Mouse (Mus musculus) adrenal gland, postnatal 10 days (tissue): Measurements from ENCODE around the gene Tbx2. TPM values are rescaled to one million over a fixed set of nuclear protein-coding genes. Genes with fewer than 3 reads are reported as not detected.

Experiments used
- DNase-seq: peaks from one replicate; pipeline ENCODE4 v3.0.0; 2021; ENCODE audit warnings: mixed read lengths
- long read RNA-seq, 2 experiments: library from polyadenylated mRNA; stranded (forward); transcript quantifications; one replicate each; pipeline ENCODE4 v2.0.0; 2021
- total RNA-seq, 2 experiments: library from RNA; stranded (reverse); gene quantifications; 2 replicates each; pipeline ENCODE4 v1.2.3; 2021

The Tbx2 gene
- 10 to 100 TPM; 27.5 to 31.5 TPM for total RNA-seq
- long read RNA-seq, experiment 1, transcript Tbx2-201 (7 exons, 3,626 nt): major isoform, 67 of 90 reads
- long read RNA-seq, experiment 1, partial matches to known transcripts: 19 of 90 reads
- long read RNA-seq, experiment 1, other reads (novel, unspliced or antisense): 4 of 90 reads
- long read RNA-seq, experiment 2, transcript Tbx2-201 (7 exons, 3,626 nt): major isoform, 61 of 68 reads
- long read RNA-seq, experiment 2, partial matches to known transcripts: 1 of 68 reads
- long read RNA-seq, experiment 2, other reads (novel, unspliced or antisense): 6 of 68 reads

DNA sequence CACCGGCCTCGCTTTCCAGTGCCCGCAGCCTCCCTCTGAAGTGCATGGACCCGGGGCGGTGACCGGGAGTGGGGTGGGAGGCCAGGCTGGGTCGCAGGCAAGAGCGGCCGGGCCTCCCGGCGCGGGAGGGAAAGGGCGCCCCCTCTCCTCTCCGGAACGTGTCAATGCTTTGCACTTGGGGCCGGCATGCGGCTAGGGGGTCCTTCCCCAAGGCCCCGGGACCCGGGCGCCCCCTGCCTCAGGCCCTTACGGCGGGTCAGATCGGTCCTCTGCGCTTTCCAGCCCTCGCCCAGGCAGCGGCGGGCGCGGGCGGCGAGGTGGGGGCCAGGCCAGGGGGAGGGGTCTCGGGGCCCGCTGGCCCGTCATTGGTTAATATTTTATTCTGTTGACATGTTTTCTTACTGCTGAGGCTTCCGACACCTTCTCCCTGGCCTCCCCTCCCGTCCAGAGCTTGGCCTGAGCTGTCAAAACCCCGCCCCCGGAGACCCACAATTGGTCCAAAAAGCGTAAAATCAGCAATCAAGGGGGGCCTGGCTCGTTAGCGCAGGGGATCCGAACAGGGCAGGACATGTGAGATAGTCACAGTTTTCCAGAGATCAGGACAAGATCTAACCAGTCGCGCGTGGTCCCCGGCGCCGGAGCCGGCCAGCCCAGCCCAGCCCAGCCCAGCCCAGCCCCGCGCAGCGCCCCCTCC, at the start of gene Tbx2:
Gene Tbx2, plus strand, starts transcription at position 321 of the 694 bp plus-strand sequence.
- peak; percentile 85 for DNase-seq

DNA sequence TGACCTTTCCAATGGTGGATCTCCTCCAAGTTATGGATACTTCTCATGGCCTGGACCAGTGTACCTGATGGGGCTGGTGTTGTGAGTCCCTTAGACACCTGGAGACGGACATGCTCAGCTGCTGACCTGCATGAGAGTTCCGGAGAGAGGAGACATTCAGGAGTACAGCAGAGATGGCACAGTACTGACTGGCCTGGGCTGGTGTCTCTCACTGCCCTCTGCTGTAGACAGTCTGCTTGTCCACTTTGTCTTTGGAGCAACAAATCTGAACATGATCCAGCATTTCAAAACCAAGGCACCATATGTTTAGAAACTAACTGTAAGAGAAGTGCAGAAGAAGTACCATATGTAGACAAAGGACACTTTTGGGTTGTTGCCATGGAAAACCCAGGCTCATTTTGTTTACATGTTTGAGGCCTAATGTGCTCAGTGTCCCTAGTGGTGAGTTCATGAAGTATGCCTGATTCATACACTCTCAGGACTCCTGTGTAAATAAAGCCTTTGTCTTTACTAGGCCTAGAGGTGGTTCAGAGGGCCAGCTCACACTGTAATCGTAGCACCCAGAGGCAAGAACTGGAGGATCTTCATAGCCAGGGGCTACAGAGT, 46.1 kb upstream of the Tbx2 start:
- DNase-seq: no peak

- no peak for DNase-seq
These were observed 42.6 kb upstream of the Tbx2 start for GRCm38 (mm10) chr11:85789750-85790149.

DNA sequence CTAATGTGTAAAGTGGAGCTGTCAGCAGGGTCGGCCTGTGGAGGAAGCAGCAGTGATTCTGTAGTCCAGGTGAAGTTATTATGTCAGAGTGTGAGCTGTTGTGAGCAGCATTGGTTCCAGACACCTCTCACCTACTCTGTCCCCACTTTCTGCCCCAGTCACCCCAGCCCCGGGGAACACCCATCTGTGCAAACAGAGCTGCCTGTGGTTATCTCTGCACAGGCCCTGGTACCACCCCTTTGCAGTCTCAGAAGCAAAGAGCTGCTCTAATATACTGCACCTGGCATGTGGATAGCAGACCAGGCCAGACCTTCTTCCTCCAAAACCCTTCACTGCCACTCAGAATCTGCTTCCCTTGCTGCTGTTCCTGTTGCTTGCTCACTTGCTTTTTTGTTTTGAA, 42.1 kb upstream of the Tbx2 start:
- DNase-seq: no peak

- no peak for DNase-seq
These were observed 41.1 kb upstream of the Tbx2 start for GRCm38 (mm10) chr11:85791212-85791611.

- no peak for DNase-seq
These were observed 39.7 kb upstream of the Tbx2 start for GRCm38 (mm10) chr11:85792534-85793215.

DNA sequence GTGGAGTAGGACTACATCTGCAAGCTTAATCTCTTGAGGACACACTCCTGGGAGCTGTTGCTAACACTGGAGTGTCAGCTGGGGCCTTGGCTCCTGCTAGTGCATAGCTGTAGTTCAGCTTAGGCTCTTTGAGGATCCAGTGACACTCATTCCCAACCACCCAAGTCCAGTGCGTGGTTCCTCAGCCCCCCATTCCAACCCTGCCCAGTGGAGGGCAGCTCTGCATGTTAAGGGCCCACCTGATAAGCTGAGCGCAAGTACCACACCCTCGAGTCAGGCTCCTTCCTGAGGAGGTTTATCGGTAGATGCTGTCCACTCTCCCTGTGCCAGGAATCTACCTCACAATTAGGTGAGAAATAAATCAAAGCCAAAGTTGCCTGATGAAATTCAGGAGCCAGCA, 32.9 kb upstream of the Tbx2 start:
- no peak for DNase-seq

DNA sequence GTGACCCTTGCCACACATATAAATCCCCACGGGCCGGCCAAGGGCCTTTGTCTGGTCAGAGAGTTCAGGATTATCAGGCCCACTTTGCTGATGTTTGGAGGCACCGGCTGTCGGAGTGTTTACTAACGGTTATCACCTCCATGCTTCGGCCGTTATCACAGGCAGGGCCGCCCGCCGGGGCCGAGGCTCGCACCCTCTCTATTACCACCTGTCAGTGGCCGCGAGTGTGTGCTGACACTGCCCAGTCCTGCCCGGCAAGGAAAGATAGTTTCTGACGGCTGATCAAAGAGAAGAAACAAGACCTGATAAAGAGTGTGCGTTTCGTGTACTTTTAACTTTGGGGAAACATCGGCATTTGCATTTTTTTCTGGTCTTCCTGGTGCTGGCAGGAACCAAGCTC, 32.5 kb upstream of the Tbx2 start:
- no peak for DNase-seq

DNA sequence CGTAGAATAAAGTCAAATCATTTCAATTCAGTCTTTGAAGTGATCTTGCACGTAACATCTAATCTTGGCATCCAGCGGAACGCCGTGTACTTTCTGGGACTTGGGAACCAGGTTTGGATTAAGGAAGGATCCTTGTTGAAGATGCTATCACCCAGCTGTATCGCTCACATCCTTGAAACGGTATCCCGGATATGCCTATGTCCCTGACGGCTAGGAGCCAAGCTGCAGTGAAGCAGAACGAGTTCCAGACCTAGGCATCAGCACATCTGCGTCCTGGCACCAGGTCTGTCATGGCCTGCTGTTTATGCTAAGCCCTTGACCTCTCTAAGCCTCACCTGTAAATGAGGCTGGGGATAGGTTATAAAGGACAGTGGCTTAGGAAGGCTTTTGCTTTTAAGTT, 32.0 kb upstream of the Tbx2 start:
- no peak for DNase-seq

DNA sequence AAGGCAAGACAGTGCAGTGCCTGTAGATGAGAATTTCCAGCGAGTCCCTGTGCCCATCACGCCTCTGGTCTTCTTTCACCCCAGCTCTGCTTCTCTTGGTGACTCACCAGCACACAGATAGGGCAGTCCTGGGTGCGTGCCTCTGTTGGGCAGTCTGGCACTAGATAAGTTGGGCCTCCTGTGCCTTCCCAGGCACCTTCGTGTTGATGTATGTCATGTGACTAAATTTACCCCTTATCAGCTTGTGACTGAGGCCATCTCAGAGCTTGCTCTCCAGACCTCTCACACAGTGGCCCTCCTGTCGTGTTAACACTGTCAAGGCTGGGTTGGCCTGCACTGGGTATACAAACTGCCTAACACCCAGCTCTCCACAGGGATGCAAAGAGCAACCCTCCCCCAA, 28.3 kb upstream of the Tbx2 start:
- DNase-seq: no peak

DNA sequence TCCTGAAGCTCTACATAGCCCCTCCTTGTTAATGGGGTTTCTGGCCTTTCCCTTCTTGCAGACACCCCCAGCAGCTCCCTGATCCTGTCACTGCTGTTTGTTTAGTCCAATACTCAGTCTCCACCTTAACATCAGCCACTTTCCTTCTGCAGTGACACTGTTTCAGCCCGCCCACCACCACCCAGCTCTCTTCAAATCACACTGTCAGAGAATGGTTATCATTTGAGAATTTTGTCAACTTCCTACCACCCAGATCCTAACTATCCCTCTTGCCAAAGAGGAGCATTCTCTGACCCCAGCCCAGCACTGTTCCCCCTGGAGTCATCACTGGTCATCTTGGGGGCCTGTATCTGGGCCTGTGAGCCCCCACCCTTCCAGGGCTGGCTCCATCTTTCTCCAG, 26.6 kb upstream of the Tbx2 start:
- DNase-seq: no peak

DNA sequence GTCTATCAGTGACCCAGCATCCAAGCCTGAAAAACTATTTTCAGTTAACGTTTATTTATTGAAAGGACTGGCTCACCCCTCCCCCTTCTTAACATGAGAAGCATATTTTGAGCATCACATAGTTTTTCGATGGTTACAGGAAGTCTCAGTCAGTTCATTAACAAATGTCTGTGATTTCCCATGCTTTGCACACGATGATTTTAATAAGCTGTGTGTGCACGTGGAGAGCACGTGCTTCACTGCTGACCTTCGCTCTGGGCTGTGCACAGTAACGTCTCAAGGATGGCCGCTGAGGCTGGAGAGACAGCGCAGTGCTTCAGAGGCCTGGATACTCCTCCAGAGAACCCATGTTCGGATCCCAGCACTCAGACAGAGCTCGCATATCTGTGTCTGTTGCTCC, 25.0 kb upstream of the Tbx2 start:
- no peak for DNase-seq

DNA sequence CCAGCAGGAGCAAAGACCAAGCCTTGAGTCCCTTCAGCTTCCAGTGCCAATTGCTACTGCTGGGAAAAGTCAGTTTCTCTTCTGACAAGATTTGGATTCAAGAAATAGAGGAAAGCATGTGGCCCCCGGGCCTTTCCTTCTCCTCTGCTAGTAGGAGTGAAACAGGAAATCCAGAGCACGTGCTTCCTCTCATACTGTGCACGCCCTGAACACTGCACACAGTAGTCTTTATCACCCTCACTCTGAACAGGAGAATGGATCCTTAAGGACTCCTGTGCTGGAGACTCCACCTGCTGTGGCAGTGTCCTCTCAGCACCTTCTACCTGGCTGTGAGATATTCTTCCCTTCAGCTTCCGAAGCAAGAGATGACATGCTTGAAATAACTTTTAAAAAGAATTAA, 21.1 kb upstream of the Tbx2 start:
- no peak for DNase-seq

DNA sequence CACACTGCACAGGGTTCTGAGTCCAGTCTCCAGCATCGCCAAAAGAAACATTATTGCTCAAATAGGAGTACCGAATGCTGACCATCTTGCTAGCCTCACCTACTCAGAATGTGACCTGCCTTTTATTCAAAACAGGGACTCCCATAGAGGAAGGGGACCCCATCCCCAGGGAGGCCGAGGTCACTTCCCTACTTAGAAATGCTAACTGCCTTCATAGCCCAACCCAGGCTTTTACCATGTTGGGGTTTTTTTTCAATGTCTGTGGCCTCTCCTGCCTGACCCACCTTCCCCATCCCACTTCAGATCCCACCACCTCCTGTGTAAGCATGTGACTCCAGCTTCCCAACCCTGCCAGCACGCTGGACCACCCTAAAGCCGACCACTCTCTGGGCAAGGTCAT, 20.7 kb upstream of the Tbx2 start:
- no peak for DNase-seq

- no peak for DNase-seq
These were observed 20.0 kb upstream of the Tbx2 start for GRCm38 (mm10) chr11:85812201-85812966.

DNA sequence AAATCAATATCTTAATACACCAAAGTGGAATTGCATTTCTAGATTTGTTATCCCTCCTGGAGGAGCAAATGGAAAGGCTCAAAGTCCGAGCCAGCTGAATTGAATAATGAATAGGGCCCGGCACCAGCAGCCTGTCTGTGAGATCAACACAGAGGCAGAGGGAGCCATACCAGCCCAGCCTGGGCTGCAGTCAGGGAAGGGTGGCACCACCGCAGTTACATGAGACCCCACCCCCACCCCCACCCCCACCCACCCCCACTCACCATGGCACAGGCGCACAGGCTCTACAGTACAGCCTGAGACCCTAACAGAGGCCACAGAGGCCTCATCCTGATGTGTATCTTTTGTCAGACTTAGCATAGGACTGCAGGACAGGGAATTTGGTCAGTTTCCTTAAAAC, 17.7 kb upstream of the Tbx2 start:
- no peak for DNase-seq

- no peak for DNase-seq
These were observed 15.9 kb upstream of the Tbx2 start for GRCm38 (mm10) chr11:85816471-85816870.

- DNase-seq: peak; percentile 42
These were observed 13.9 kb upstream of the Tbx2 start for GRCm38 (mm10) chr11:85818401-85818800.

DNA sequence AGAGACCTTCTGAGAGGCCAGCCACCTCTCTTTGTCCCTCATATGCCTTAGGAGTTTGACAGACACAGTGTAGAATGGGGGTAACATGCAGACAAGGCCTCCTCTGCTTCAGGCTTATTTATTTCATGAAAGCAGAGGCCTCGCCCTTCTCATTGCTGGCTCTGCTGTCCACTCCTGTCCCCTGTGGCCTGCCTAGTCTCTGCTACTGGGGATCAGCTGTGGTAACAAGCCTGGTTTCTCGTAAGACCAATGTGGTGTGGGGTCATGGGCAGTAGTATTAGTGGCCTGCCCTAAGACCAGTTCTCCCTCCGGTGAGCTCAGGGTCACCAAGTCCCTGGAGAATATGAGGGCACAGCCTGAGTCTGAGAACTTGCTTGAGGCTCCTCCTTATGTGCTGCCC, 11.4 kb upstream of the Tbx2 start:
- no peak for DNase-seq

GRCm38 (mm10) chr11:85821659-85822058, 10.7 kb upstream of the Tbx2 start:
- DNase-seq: no peak

GRCm38 (mm10) chr11:85823181-85823580, 9.2 kb upstream of the Tbx2 start:
- DNase-seq: peak; percentile 95

GRCm38 (mm10) chr11:85823794-85824193, 8.6 kb upstream of the Tbx2 start:
- DNase-seq: no peak
